Mouse (Mus musculus) Patski (cell line): ENCODE measurements around the gene Slc12a4. TPM values are rescaled to one million over a fixed set of nuclear protein-coding genes. Genes with fewer than 3 reads are reported as not detected.

ENCODE experiments used
- ATAC-seq: fragments of 100-300 bp; one replicate; pipeline ENCODE4 v1.8.0; 2021
- CTCF ChIA-PET: fragments of 350-600 bp; sonication (Branson Sonifier 250); formaldehyde crosslinking; loops from one replicate; lab custom pipeline; 2022; ENCODE audit warnings: inconsistent platforms; lab: Charles Lee
- POLR2A ChIA-PET: fragments of 350-600 bp; sonication (Branson Sonifier 250); formaldehyde crosslinking; loops from one replicate; lab custom pipeline; 2022; ENCODE audit warnings: antibody characterized with exemption, inconsistent platforms; lab: Charles Lee
- DNase-seq: peaks from one replicate; pipeline ENCODE4 v3.0.0-alpha.2; 2011; ENCODE audit warnings: low read depth, low spot score
- H3K27me3 ChIP-seq: fragments of 371-371 bp; one replicate; pipeline ENCODE4 v1.5.1; 2021
- CTCF ChIP-seq: fragments of 100-300 bp; IDR thresholded peaks from one replicate; pipeline ENCODE4 v1.5.1; 2021
- in situ Hi-C: fragments of 300-500 bp; cut with MboI; formaldehyde crosslinking; loops from 3 replicates; pipeline ENCODE4 v1.11.1; 2018; ENCODE audit warnings: low pct_unique_long_range_greater_than_20kb, mixed read lengths
- polyA plus RNA-seq: library from polyadenylated mRNA; unstranded; gene quantifications from one replicate; pipeline ENCODE4 v1.2.3, GENCODE M21; 2021

Gene Slc12a4
- polyA plus RNA-seq, 1 experiment from 2014 or later, result 76.0 TPM

DNA sequence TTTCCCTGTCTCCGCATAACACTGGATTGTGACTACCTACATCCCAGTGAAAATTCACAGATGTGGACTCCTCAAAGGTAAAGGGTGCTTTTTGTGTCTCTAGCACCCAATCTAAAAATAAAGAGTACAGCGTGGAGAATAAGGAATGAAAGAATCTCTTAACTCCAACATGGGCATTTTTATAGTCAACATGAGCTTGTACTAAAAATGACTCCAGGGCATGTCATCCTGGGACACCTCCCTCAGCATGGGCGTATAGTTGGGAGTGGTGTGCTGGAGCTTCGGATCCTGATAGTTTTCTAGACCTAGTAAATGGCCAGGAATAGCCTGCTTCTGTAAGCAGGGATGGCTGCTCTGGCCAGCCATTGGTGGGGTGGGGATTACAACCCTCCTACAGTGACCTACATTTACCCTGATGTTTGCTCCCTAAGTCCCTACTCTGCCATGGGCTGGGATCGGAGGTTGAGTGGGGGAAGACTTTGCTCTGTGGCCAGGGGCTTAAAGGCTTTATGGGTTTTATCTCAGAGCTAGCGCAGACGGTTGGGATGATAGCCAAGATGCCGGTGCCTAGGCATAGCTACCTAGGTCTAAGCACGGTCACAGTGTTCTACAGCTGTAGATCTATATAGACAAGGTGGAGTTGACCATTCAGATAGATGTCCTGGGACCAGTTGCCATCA is 68.0 kb downstream of the Slc12a4 start:
- DNase-seq (no peak), ATAC-seq (no peak)
- H3K27me3 ChIP-seq, result no peaks in the 10 kb centered on the region
- in situ Hi-C loops, result no loop called here
- no peak for TF ChIP-seq CTCF
- CTCF ChIA-PET, result interaction anchor here (1.3 kb wide), 1 partner anchor 33 kb away, joined by 6 read pairs; no protein-coding TSS in a partner anchor
- POLR2A ChIA-PET, result interaction anchor here (0.7 to 0.9 kb wide), 2 partner anchors 42 to 890 kb away, joined by 3 read pairs; no protein-coding TSS in a partner anchor

Other genes with a start within 250 kb of the Slc12a4 start
- 23.6 TPM for gene Gfod2, start 207.4 kb downstream of the Slc12a4 start, polyA plus RNA-seq
- gene Ranbp10, start 138.7 kb downstream of the Slc12a4 start, polyA plus RNA-seq, result 25.3 TPM
- 0.24 TPM for gene Tsnaxip1, start 138.4 kb downstream of the Slc12a4 start, polyA plus RNA-seq
- gene Cenpt, start 112.8 kb downstream of the Slc12a4 start, polyA plus RNA-seq, result 38.4 TPM
- 49.7 TPM for gene Thap11, start 111.0 kb downstream of the Slc12a4 start, polyA plus RNA-seq
- gene Nutf2, start 105.5 kb downstream of the Slc12a4 start, polyA plus RNA-seq, result 19.1 TPM
- 50.9 TPM for gene Edc4, start 85.2 kb downstream of the Slc12a4 start, polyA plus RNA-seq
- gene Nrn1l, start 72.5 kb downstream of the Slc12a4 start, polyA plus RNA-seq, result 0.47 TPM
- gene Pskh1, start 65.7 kb downstream of the Slc12a4 start, polyA plus RNA-seq, result 36.4 TPM
- gene Ctrl, start 32.2 kb downstream of the Slc12a4 start, polyA plus RNA-seq, result 1.3 TPM
- 61.7 TPM for gene Psmb10, start 27.7 kb downstream of the Slc12a4 start, polyA plus RNA-seq
- gene Lcat, start 22.7 kb downstream of the Slc12a4 start, polyA plus RNA-seq, result 1.3 TPM
- not detected for gene Dpep3, start 13.3 kb upstream of the Slc12a4 start, polyA plus RNA-seq
- 15.4 TPM for gene Dus2, start 25.2 kb upstream of the Slc12a4 start, polyA plus RNA-seq
- 0.14 TPM for gene Dpep2nb, start 39.9 kb upstream of the Slc12a4 start, polyA plus RNA-seq
- gene Ddx28, start 45.8 kb upstream of the Slc12a4 start, polyA plus RNA-seq, result 12.7 TPM
- gene Nfatc3, start 92.7 kb upstream of the Slc12a4 start, polyA plus RNA-seq, result 33.5 TPM
- 3.3 TPM for gene Esrp2, start 170.9 kb upstream of the Slc12a4 start, polyA plus RNA-seq
- 24.6 TPM for gene Pla2g15, start 184.3 kb upstream of the Slc12a4 start, polyA plus RNA-seq
- gene Slc7a6, start 202.8 kb upstream of the Slc12a4 start, polyA plus RNA-seq, result 129 TPM
- 48.1 TPM for gene Slc7a6os, start 244.8 kb upstream of the Slc12a4 start, polyA plus RNA-seq
- gene Prmt7, start 244.8 kb upstream of the Slc12a4 start, polyA plus RNA-seq, result 26.1 TPM